Mouse (Mus musculus) ES-E14 (cell line): ENCODE results near the gene Msi2. TPM values are rescaled to one million over a fixed set of nuclear protein-coding genes. Genes with fewer than 3 reads are reported as not detected.

Source experiments
- DNase-seq: peaks from one replicate; pipeline ENCODE4 v3.0.0-alpha.2; 2013; ENCODE audit warnings: low read depth, low spot score
- H3K27ac ChIP-seq: 2 replicates; pipeline ENCODE4 v1.5.1; 2012; ENCODE audit warnings: low read depth, mild to moderate bottlenecking, low read length, moderate library complexity, mixed read lengths; ENCODE audit not compliant: poor library complexity, insufficient read depth, severe bottlenecking
- H3K36me3 ChIP-seq: 2 replicates; pipeline ENCODE4 v1.6.1; 2012; ENCODE audit warnings: mild to moderate bottlenecking, low read length, moderate library complexity, mixed read lengths; ENCODE audit not compliant: control insufficient read depth, poor library complexity, insufficient read depth, severe bottlenecking
- H3K4me1 ChIP-seq, 2 experiments: fragments of 150-350 bp in 1 of 2; sonication (generic) in 1 of 2; 2 replicates each; pipeline ENCODE4 v1.6.1; 2012; ENCODE audit warnings: low read length in 2 of 2, mild to moderate bottlenecking in 1 of 2, mixed read lengths in 1 of 2; ENCODE audit not compliant: control insufficient read depth in 2 of 2, insufficient read depth in 2 of 2, poor library complexity in 1 of 2
- H3K4me3 ChIP-seq, 2 experiments: fragments of 150-350 bp in 1 of 2; sonication (generic) in 1 of 2; 2 replicates each; pipeline ENCODE4 v1.5.1; 2012; ENCODE audit warnings: low read length in 2 of 2, low read depth in 1 of 2, mild to moderate bottlenecking in 1 of 2, mixed read lengths in 1 of 2; ENCODE audit not compliant: insufficient read depth in 1 of 2, poor library complexity in 1 of 2, severe bottlenecking in 1 of 2
- H3K9ac ChIP-seq: 2 replicates; pipeline ENCODE4 v1.6.1; 2012; ENCODE audit warnings: low read depth, mild to moderate bottlenecking, low read length, mixed read lengths; ENCODE audit not compliant: poor library complexity, insufficient read depth, severe bottlenecking
- H3K9me3 ChIP-seq: fragments of 150-350 bp; sonication (generic); 2 replicates; pipeline ENCODE4 v1.6.1; 2012; ENCODE audit warnings: low read depth, mild to moderate bottlenecking, low read length; ENCODE audit not compliant: control insufficient read depth, insufficient read depth
- CHD2 ChIP-seq: IDR thresholded peaks from 2 replicates; pipeline ENCODE4 v1.6.1; 2014; ENCODE audit warnings: mild to moderate bottlenecking, low read depth, low read length, inconsistent platforms
- HCFC1 ChIP-seq: IDR thresholded peaks from 2 replicates; pipeline ENCODE4 v1.6.1; 2012; ENCODE audit warnings: low read length, inconsistent platforms, borderline replicate concordance; ENCODE audit not compliant: insufficient read depth
- MAFK ChIP-seq: IDR thresholded peaks from 2 replicates; pipeline ENCODE4 v1.6.1; 2014; ENCODE audit warnings: mild to moderate bottlenecking, low read depth, low read length, inconsistent platforms; ENCODE audit not compliant: insufficient read depth
- ZC3H11A ChIP-seq: IDR thresholded peaks from 2 replicates; pipeline ENCODE4 v1.6.1; 2012; ENCODE audit warnings: low read depth, mild to moderate bottlenecking, inconsistent platforms, low read length, borderline replicate concordance
- ZNF384 ChIP-seq: IDR thresholded peaks from 2 replicates; pipeline ENCODE4 v1.6.1; 2012; ENCODE audit warnings: low read depth, low read length, inconsistent platforms
- in situ Hi-C, 2 experiments: fragments of 600-800 bp; cut with MboI; formaldehyde crosslinking; loops; one replicate each; pipeline ENCODE4 v1.15.1; 2025; ENCODE audit warnings: low sequenced_read_pairs in 2 of 2, inconsistent platforms in 1 of 2; ENCODE audit not compliant: unreplicated experiment in 2 of 2
- total RNA-seq: library from RNA; depleted of rRNA; stranded (reverse); fragments of 300-350 nt; gene quantifications from 2 replicates; pipeline ENCODE4 v1.2.3, GENCODE M21; 2012

The Msi2 gene
- total RNA-seq, 1 experiment = 66.4 TPM

DNA sequence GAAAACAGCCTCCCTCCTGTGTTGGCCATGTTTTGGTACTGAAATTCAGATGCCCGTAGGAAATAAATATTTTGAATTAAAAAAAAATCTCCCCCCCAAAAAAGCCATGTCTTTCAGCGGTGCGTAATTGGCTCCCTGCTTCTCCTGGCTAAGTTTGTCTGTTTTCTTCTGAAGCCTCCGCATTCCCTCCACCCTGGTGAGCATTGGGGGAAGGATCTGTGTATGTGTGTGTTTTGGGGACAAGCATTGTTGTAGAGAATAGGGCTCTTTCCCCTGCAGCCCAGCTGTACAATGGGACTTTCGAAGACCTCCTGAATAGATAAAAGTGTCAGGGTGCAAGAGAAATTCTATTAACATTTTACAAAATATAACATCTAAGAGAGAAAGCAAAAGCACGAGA is 236.1 kb downstream of the Msi2 start:
- Histone ChIP-seq H3K36me3 (peaks cover 5% of the 10 kb centered on the region; the same call in 1 of the 2 replicates), H3K4me3 (no peak overlapping the region), H3K27ac (no peak overlapping the region), H3K9ac (no peak overlapping the region), H3K4me1 (peaks cover 10 to 13% of the 10 kb centered on the region in 2 experiments; a peak in 2 of 4 replicates), H3K9me3 (no peaks in the 10 kb centered on the region)
- TF ChIP-seq HCFC1 (no peak), CHD2 (no peak), ZNF384 (no peak), MAFK (no peak), ZC3H11A (no peak)
- in situ Hi-C loops = no loop called here
- no peak for DNase-seq

DNA sequence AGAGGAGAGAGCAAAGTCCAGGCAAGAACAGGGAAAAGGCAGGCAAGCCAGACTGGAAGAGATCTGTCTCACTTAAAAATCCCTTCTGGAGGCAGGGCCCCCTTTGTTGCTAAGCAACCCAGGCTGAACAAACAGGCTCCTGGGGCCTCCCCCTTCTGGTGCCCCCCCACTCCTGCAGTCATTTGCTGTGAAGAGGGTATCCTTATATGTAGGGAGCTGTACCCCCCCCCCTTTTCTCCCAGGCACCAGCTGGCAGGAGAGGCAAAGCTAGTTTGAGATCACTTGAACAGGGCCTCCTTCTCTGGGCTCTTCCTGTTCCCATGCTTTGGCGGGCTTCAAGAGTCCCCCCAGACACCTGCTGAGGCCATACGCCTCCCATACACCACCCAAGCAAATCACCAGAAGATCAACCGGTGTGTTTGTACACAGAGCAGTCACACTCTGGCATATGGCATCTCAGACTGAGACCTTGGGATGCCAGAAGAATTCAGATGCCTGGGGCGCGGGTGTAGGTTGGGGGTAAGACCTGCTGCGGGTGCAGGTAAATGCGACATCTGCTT is 236.6 kb downstream of the Msi2 start:
- in situ Hi-C loops = no loop called here
- peaks cover 10 to 13% of the 10 kb centered on the region in 2 experiments; a peak in 2 of 4 replicates for H3K4me1 ChIP-seq
- H3K9me3 ChIP-seq = no peaks in the 10 kb centered on the region
- no peak for DNase-seq
- H3K4me3 ChIP-seq = no peak overlapping the region
- no peak for TF ChIP-seq CHD2
- TF ChIP-seq MAFK = no peak
- TF ChIP-seq HCFC1 = no peak
- no peak for TF ChIP-seq ZNF384
- TF ChIP-seq ZC3H11A = no peak
- no peak overlapping the region for H3K9ac ChIP-seq
- peaks cover 5% of the 10 kb centered on the region; the same call in 1 of the 2 replicates for H3K36me3 ChIP-seq
- no peak overlapping the region for H3K27ac ChIP-seq

DNA sequence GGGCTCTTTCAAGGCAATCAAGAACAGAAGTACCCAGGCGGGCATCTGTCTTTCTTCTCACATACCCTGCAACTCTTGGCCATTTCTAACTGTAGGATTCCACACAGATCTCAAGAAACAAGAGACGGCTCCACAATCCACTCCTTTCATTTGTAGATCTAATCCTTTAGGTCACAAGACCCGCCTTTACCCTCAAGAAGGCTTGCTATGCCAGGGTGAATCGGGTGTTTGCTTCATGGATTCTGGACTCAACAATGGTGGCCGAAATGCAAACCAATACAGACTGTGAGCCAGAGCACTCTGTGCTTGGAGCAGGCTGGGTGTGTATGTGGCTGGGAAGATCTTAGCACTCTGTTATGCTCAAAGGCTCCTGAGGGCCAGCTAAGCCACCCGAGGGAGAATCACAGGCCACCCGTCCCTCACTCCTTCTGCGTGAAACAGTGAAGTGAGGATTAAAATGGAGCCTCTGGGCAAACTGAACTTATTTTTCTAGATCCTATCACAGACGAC is 237.2 kb downstream of the Msi2 start:
- Histone ChIP-seq H3K9me3 (no peaks in the 10 kb centered on the region), H3K27ac (peak overlapping the region; percentile 45; the same call in 1 of the 2 replicates), H3K9ac (no peak overlapping the region), H3K4me3 (no peak overlapping the region), H3K4me1 (peaks cover 10 to 13% of the 10 kb centered on the region in 2 experiments; a peak in 2 of 4 replicates), H3K36me3 (peaks cover 5% of the 10 kb centered on the region; the same call in 1 of the 2 replicates)
- TF ChIP-seq ZC3H11A (no peak), HCFC1 (no peak), ZNF384 (no peak), MAFK (no peak), CHD2 (no peak)
- no peak for DNase-seq
- in situ Hi-C loops = no loop called here

DNA sequence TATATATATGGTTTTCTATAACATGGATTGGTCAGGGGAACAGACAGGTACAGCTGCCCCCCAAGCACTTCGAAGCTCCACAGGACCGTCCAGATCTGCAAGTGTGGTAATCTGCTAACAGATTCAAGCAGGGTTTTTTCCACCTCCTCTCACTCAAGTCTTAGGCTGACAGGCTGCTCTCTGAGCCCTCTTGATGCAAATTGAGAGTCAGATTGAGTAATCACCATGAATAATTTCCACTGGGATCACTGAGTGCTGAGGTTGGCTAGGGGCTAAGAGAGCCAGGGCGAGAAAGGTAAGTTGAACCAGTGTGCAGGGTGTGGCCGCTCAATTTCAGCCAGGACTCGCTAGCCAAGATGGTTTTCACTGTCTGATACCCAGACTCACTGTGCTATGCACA is 238.8 kb downstream of the Msi2 start:
- Histone ChIP-seq H3K9me3 (no peaks in the 10 kb centered on the region), H3K36me3 (peaks cover 5% of the 10 kb centered on the region; the same call in 1 of the 2 replicates), H3K27ac (no peak overlapping the region), H3K9ac (no peak overlapping the region), H3K4me3 (no peak overlapping the region), H3K4me1 (peaks cover 10 to 12% of the 10 kb centered on the region in 2 experiments; a peak in 2 of 4 replicates)
- in situ Hi-C loops = no loop called here
- no peak for TF ChIP-seq ZNF384
- no peak for TF ChIP-seq CHD2
- no peak for TF ChIP-seq HCFC1
- TF ChIP-seq ZC3H11A = no peak
- no peak for TF ChIP-seq MAFK
- DNase-seq = no peak
